Mouse (Mus musculus): ENCODE measurements at regions not wholly inside any gene's neighbourhood (a gene's known extent, or its start where the extent isn't known, plus 50 kb on each side); places are given as distances from the start of the nearest gene placed in this dataset.

GRCm38 (mm10) chr2:116973441-116973840 is 95.0 kb downstream of the Tmco5 start:
- TF ChIP-seq GATA1 (IDR thresholded peaks at IDR 0.05; ENCODE audit: borderline replicate concordance, low read length) (no peak), FLI1 (IDR thresholded peaks at IDR 0.05; ENCODE audit: low read length) (no peak)

All from megakaryocyte, embryonic 14.5 days (primary cell).